Mouse (Mus musculus) forebrain, embryonic 11.5 days (tissue): ENCODE measurements at regions not wholly inside any gene's neighbourhood (a gene's known extent, or its start where the extent isn't known, plus 50 kb on each side); places are given as distances from the start of the nearest gene placed in this dataset.
A peak's percentile ranks its signal among the peaks of the same experiment; 100 is the strongest.

ENCODE experiments used
- ATAC-seq: fragments of 200-750 bp; cut with Nextera tagmentation; replicated peaks from 2 replicates; pipeline ENCODE4 v1.8.0; 2017; ENCODE audit warnings: moderate TSS enrichment; ENCODE audit not compliant: low FRiP score
- DNase-seq: peaks from one replicate; pipeline ENCODE4 v3.0.0-alpha.2; 2017; ENCODE audit warnings: low spot score
- H3K27ac ChIP-seq: fragments of 300-500 bp; sonication (generic); 2 replicates; pipeline ENCODE4 v1.5.1; 2014; ENCODE audit warnings: low read depth, low read length
- H3K27me3 ChIP-seq: fragments of 300-500 bp; sonication (generic); 2 replicates; pipeline ENCODE4 v1.6.1; 2014; ENCODE audit warnings: mild to moderate bottlenecking, low read length, mixed read lengths; ENCODE audit not compliant: control insufficient read depth, insufficient read depth
- H3K36me3 ChIP-seq: fragments of 300-500 bp; sonication (generic); 2 replicates; pipeline ENCODE4 v1.6.1; 2014; ENCODE audit warnings: mild to moderate bottlenecking, low read length, moderate library complexity, mixed read lengths; ENCODE audit not compliant: control insufficient read depth, insufficient read depth
- H3K4me1 ChIP-seq: fragments of 300-500 bp; sonication (generic); replicated peaks from 2 replicates; pipeline ENCODE4 v1.6.1; 2014; ENCODE audit warnings: low read length, mixed read lengths; ENCODE audit not compliant: control insufficient read depth, insufficient read depth
- H3K4me2 ChIP-seq: fragments of 300-500 bp; sonication (generic); 2 replicates; pipeline ENCODE4 v1.6.1; 2014; ENCODE audit warnings: low read depth, mild to moderate bottlenecking, low read length, moderate library complexity, mixed read lengths; ENCODE audit not compliant: severe bottlenecking
- H3K4me3 ChIP-seq: fragments of 300-500 bp; sonication (generic); 2 replicates; pipeline ENCODE4 v1.5.1; 2014; ENCODE audit warnings: low read depth, low read length
- H3K9ac ChIP-seq: fragments of 300-500 bp; sonication (generic); 2 replicates; pipeline ENCODE4 v1.6.1; 2014; ENCODE audit warnings: low read length
- H3K9me3 ChIP-seq: fragments of 300-500 bp; sonication (generic); 2 replicates; pipeline ENCODE4 v1.6.1; 2016; ENCODE audit warnings: low read length, mixed read lengths; ENCODE audit not compliant: control insufficient read depth
- WGBS: fragments of 180-500 bp; shearing (Covaris S2); extraction: QIAGEN DNeasy Blood & Tissue Kit; methylation state at CpG from one replicate; pipeline ENCODE4 v1.1.7; 2014; 5-methylcytosine and 5-hydroxymethylcytosine counted together

GRCm38 (mm10) chr10:119395048-119395447 lies 58.6 kb upstream of the Grip1 start:
- Histone ChIP-seq H3K9ac (no peak overlapping the region), H3K4me2 (no peak overlapping the region), H3K9me3 (no peaks in the 10 kb centered on the region), H3K4me3 (no peak overlapping the region), H3K4me1 (no peaks in the 10 kb centered on the region), H3K27ac (no peak overlapping the region), H3K36me3 (no peaks in the 10 kb centered on the region), H3K27me3 (no peaks in the 10 kb centered on the region)
- ATAC-seq, result no peak
- WGBS, result 70% methylated on average over 5 of the region's 5 CpGs
- DNase-seq, result no peak

GRCm38 (mm10) chr10:119387924-119388323 lies 65.7 kb upstream of the Grip1 start:
- 86% methylated on average over 3 of the region's 3 CpGs for WGBS
- H3K4me2 ChIP-seq, result no peak overlapping the region

GRCm38 (mm10) chr10:119382257-119382656 lies 71.4 kb upstream of the Grip1 start:
- no peak overlapping the region for H3K4me3 ChIP-seq
- no peaks in the 10 kb centered on the region for H3K4me1 ChIP-seq
- no peak overlapping the region for H3K4me2 ChIP-seq
- no peak overlapping the region for H3K27ac ChIP-seq
- no peaks in the 10 kb centered on the region for H3K36me3 ChIP-seq
- no peaks in the 10 kb centered on the region for H3K9me3 ChIP-seq
- WGBS, result 92% methylated on average over 11 of the region's 11 CpGs
- ATAC-seq (no peak), DNase-seq (peak; percentile 20)
- H3K27me3 ChIP-seq, result no peaks in the 10 kb centered on the region
- no peak overlapping the region for H3K9ac ChIP-seq

More at GRCm38 (mm10) chr10:119387924-119388323, 65.7 kb upstream of the Grip1 start:
- H3K9ac ChIP-seq, result no peak overlapping the region
- H3K9me3 ChIP-seq, result no peaks in the 10 kb centered on the region
- no peaks in the 10 kb centered on the region for H3K27me3 ChIP-seq
- no peaks in the 10 kb centered on the region for H3K36me3 ChIP-seq
- no peaks in the 10 kb centered on the region for H3K4me1 ChIP-seq
- no peak overlapping the region for H3K27ac ChIP-seq
- H3K4me3 ChIP-seq, result no peak overlapping the region
- DNase-seq (peak; percentile 1), ATAC-seq (no peak)

GRCm38 (mm10) chr10:119368566-119368965 lies 85.1 kb upstream of the Grip1 start:
- Histone ChIP-seq H3K4me3 (no peak overlapping the region), H3K9me3 (no peaks in the 10 kb centered on the region), H3K27me3 (no peaks in the 10 kb centered on the region)

GRCm38 (mm10) chr10:119363616-119364015 lies 90.0 kb upstream of the Grip1 start:
- WGBS, result 47% methylated on average over 3 of the region's 3 CpGs
- ATAC-seq (no peak), DNase-seq (peak; percentile 53)
- no peaks in the 10 kb centered on the region for H3K27me3 ChIP-seq
- no peaks in the 10 kb centered on the region for H3K36me3 ChIP-seq
- H3K4me3 ChIP-seq, result no peak overlapping the region
- H3K9ac ChIP-seq, result no peak overlapping the region
- no peak overlapping the region for H3K4me2 ChIP-seq
- no peaks in the 10 kb centered on the region for H3K4me1 ChIP-seq
- H3K9me3 ChIP-seq, result no peaks in the 10 kb centered on the region; the same call in 1 of the 2 replicates
- H3K27ac ChIP-seq, result no peak overlapping the region

More at GRCm38 (mm10) chr10:119368566-119368965, 85.1 kb upstream of the Grip1 start:
- ATAC-seq (no peak), DNase-seq (no peak)
- no peaks in the 10 kb centered on the region for H3K36me3 ChIP-seq
- no peak overlapping the region for H3K4me2 ChIP-seq
- H3K27ac ChIP-seq, result no peak overlapping the region
- no peaks in the 10 kb centered on the region for H3K4me1 ChIP-seq
- 79% methylated on average over 5 of the region's 5 CpGs for WGBS
- H3K9ac ChIP-seq, result no peak overlapping the region

- DNase-seq (no peak), ATAC-seq (no peak)
- Histone ChIP-seq H3K36me3 (no peaks in the 10 kb centered on the region), H3K4me1 (no peaks in the 10 kb centered on the region), H3K27me3 (no peaks in the 10 kb centered on the region), H3K9me3 (no peaks in the 10 kb centered on the region; the same call in 1 of the 2 replicates), H3K27ac (no peak overlapping the region), H3K9ac (no peak overlapping the region), H3K4me3 (no peak overlapping the region), H3K4me2 (no peak overlapping the region)
- WGBS, result 80% methylated on average over 7 of the region's 7 CpGs
Observed at GRCm38 (mm10) chr10:119358730-119359292, 94.8 kb upstream of the Grip1 start.

- H3K4me2 ChIP-seq, result no peak overlapping the region
- no peaks in the 10 kb centered on the region for H3K9me3 ChIP-seq
- no peak for DNase-seq
- no peak for ATAC-seq
- H3K9ac ChIP-seq, result no peak overlapping the region
- H3K4me1 ChIP-seq, result no peaks in the 10 kb centered on the region
- H3K36me3 ChIP-seq, result no peaks in the 10 kb centered on the region
- no peaks in the 10 kb centered on the region for H3K27me3 ChIP-seq
- H3K4me3 ChIP-seq, result no peak overlapping the region
- no peak overlapping the region for H3K27ac ChIP-seq
- WGBS, result 89% methylated on average over 13 of the region's 13 CpGs
Observed at GRCm38 (mm10) chr10:119342317-119343114, 102.7 kb upstream of the Cand1 start.

- no peaks in the 10 kb centered on the region for H3K4me1 ChIP-seq
- H3K4me3 ChIP-seq, result no peak overlapping the region
- no peaks in the 10 kb centered on the region for H3K27me3 ChIP-seq
- no peak overlapping the region for H3K9ac ChIP-seq
- no peak overlapping the region for H3K4me2 ChIP-seq
- ATAC-seq, result no peak
- H3K9me3 ChIP-seq, result no peaks in the 10 kb centered on the region
- DNase-seq, result no peak
- no peak overlapping the region for H3K27ac ChIP-seq
- no peaks in the 10 kb centered on the region for H3K36me3 ChIP-seq
- 66% methylated on average over 8 of the region's 8 CpGs for WGBS
Observed at GRCm38 (mm10) chr10:119340323-119340722, 100.5 kb upstream of the Cand1 start.

- 47% methylated on average over 6 of the region's 6 CpGs for WGBS
- H3K27ac ChIP-seq, result no peak overlapping the region
- ATAC-seq (no peak), DNase-seq (no peak)
- no peaks in the 10 kb centered on the region for H3K27me3 ChIP-seq
- H3K36me3 ChIP-seq, result no peaks in the 10 kb centered on the region
- H3K9ac ChIP-seq, result no peak overlapping the region
- no peaks in the 10 kb centered on the region for H3K4me1 ChIP-seq
- H3K4me2 ChIP-seq, result no peak overlapping the region
- H3K9me3 ChIP-seq, result no peaks in the 10 kb centered on the region
- H3K4me3 ChIP-seq, result no peak overlapping the region
Observed at GRCm38 (mm10) chr10:119326912-119327311, 87.1 kb upstream of the Cand1 start.
